Mouse (Mus musculus): ENCODE results near the gene Ankrd11. TPM values are rescaled to one million over a fixed set of nuclear protein-coding genes. Genes with fewer than 3 reads are reported as not detected.

The Ankrd11 gene
- total and polyA plus RNA-seq, 3 experiments: 49.2 to 235 (median 87.7) TPM

GRCm38 (mm10) chr8:122983178-122983942 lies 58.7 kb downstream of the Ankrd11 start:
- no peak overlapping the region for H3K4me3 ChIP-seq (ENCODE audit: control insufficient read depth in 1 of 2, insufficient read depth in 1 of 2, low read depth in 2 of 2, low read length in 2 of 2)
- H3K36me3 ChIP-seq (ENCODE audit: control insufficient read depth in 1 of 2, insufficient read depth in 2 of 2, low read length in 2 of 2): peaks cover 2 to 34% of the 10 kb centered on the region in 2 experiments
- H3K27me3 ChIP-seq (ENCODE audit: control insufficient read depth in 1 of 2, insufficient read depth in 2 of 2, low read length in 2 of 2): no peaks in the 10 kb centered on the region
- H3K9ac ChIP-seq (ENCODE audit: control insufficient read depth, low read depth, low read length, poor library complexity, severe bottlenecking): no peak overlapping the region
- no peak for TF ChIP-seq BHLHE40 (IDR thresholded peaks at IDR 0.05; ENCODE audit: borderline replicate concordance, low read depth, low read length)
- no peak for TF ChIP-seq MAFK (IDR thresholded peaks at IDR 0.05; ENCODE audit: borderline replicate concordance, low read depth, low read length)
- no peak for TF ChIP-seq JUND (IDR thresholded peaks at IDR 0.05; ENCODE audit: low read depth, low read length)
- TF ChIP-seq ELF1 (IDR thresholded peaks at IDR 0.05; ENCODE audit: low read depth, low read length): no peak
- TF ChIP-seq USF1 (IDR thresholded peaks at IDR 0.05; ENCODE audit: low read depth, low read length): no peak
- TF ChIP-seq EP300 (IDR thresholded peaks at IDR 0.05; ENCODE audit: low read depth in 1 of 2, low read length in 2 of 2): no peak
- no peak for TF ChIP-seq NELFE (IDR thresholded peaks at IDR 0.05; ENCODE audit: low read depth, low read length)
- no peak for TF ChIP-seq ZMIZ1 (IDR thresholded peaks at IDR 0.05; ENCODE audit: low read depth, low read length)
- TF ChIP-seq NRF1 (IDR thresholded peaks at IDR 0.05; ENCODE audit: insufficient read depth, low read depth, low read length, poor library complexity, severe bottlenecking): no peak
- TF ChIP-seq KAT2A (conservative IDR thresholded peaks at IDR 0.05; ENCODE audit: low read depth, low read length): no peak
- TF ChIP-seq SIN3A (IDR thresholded peaks at IDR 0.05; ENCODE audit: low read length): no peak
- TF ChIP-seq RCOR1 (IDR thresholded peaks at IDR 0.05; ENCODE audit: low read depth, low read length): no peak
- no peak for TF ChIP-seq TBP (IDR thresholded peaks at IDR 0.05; ENCODE audit: low read depth, low read length)
- no peak for TF ChIP-seq HCFC1 (IDR thresholded peaks at IDR 0.05; ENCODE audit: low read depth, low read length)
- TF ChIP-seq GABPA (IDR thresholded peaks at IDR 0.05; ENCODE audit: low read depth, low read length): no peak
- TF ChIP-seq CHD2 (IDR thresholded peaks at IDR 0.05; ENCODE audit: low read length): no peak
- TF ChIP-seq ZC3H11A (IDR thresholded peaks at IDR 0.05; ENCODE audit: low read depth, low read length): no peak
- TF ChIP-seq UBTF (IDR thresholded peaks at IDR 0.05; ENCODE audit: borderline replicate concordance, insufficient read depth, low read depth, low read length): no peak
- TF ChIP-seq MXI1 (IDR thresholded peaks at IDR 0.05; ENCODE audit: low read depth, low read length): no peak
- TF ChIP-seq MYB (IDR thresholded peaks at IDR 0.05; ENCODE audit: low read depth, low read length): no peak
- H3K4me1 ChIP-seq (ENCODE audit: control insufficient read depth in 1 of 2, insufficient read depth in 2 of 2, low read length in 2 of 2): peaks cover 12% of the 10 kb centered on the region in 2 experiments; a peak in 3 of 4 replicates
- peak; percentile 37 for DNase-seq (ENCODE audit: low read depth, low spot score)
- H3K9me3 ChIP-seq (replicated peaks; ENCODE audit: insufficient read depth, low read length): no peaks in the 10 kb centered on the region
- H3K79me2 ChIP-seq (ENCODE audit: control insufficient read depth, insufficient read depth, low read length, poor library complexity): peaks cover 82% of the 10 kb centered on the region
- H3K27ac ChIP-seq (ENCODE audit: control insufficient read depth, low read depth, low read length): no peak overlapping the region
